Mouse (Mus musculus): Measurements from ENCODE around the gene Bpgm.

Gene Bpgm

DNA sequence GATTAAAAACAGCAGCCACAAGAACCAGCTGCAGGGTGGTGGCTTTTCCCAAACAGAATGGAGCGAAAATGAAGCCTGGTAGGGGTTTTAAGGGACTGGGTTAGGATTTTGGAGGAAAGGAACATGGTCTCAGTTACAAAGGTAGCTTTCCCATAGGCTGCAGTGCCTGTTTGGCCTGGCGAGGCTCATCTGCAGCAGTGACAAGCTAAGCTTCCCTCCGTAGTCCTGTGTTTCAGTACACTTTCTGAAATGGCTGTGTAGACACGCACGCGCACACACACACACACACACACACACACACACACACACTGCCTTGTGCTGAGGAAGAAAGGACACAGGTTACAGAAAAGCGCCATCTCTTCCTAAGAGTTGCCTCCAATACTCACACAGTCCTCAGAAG, 7.8 kb downstream of the Bpgm start:
- DNase-seq (ENCODE audit: low read depth) = no peak

DNA sequence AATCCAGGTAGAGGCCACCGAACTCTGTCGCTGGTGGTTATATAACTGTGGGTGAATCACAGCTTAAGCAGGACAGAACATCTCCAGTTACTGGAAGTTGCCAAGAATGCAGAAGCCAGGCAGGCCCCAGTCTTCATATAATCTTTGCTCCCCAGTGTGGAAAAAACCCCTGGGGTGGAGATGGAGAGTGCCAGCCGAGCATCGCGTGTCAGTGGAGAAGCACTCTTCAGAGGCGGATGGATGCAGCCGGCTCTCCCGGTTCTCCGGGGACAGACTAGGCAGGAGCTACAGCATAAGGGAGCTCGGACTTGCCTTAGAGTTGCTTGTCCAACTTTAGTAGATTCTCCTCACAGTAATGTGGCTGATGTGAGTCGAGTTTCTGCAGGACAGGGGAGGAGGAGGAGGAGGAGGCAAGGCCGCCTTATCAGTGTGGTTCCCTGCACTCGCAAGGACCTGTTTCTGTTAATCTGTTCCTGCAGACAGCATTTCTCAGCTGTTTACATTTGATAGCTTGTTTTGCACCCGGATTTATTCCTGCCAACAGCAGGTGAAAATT, 10.1 kb downstream of the Bpgm start:
- DNase-seq (ENCODE audit: low read depth) = no peak

DNA sequence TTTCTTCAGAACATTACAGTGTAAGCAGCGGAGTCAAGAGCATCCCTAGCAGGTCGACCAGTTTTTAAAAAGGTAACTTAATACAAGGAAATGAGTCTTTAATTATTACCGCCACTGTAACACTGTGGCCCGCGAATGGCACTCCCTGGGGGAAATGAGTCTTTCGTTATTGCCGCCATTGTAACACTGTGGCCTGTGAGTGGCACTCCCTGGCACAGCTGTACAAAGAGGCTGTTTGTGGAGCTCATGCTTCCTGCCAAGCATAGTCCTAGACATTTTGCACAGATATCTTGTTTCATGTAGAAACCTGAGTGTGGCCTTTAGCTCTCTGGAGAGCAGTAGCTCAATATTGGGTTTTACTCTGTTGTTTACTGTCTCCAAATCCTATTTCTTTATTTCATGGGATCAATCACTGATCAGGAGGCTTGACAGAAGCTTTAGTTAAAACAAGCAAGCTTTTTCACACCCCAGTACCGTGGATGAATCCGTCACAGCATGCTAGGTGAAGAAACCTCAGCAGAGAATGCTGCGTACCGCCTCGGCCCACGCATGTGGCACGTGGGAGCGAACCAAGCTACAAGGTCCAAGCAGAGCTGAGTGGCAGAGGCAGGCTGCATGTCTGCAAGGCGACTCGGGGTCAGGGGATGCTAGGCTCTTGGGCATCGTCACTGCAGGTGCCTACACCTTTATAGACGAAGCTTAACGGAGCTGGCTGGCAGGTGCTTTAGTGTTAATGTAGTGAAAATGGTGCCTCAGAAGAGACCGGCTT, 17.5 kb downstream of the Bpgm start:
- DNase-seq (ENCODE audit: low read depth) = no peak

DNA sequence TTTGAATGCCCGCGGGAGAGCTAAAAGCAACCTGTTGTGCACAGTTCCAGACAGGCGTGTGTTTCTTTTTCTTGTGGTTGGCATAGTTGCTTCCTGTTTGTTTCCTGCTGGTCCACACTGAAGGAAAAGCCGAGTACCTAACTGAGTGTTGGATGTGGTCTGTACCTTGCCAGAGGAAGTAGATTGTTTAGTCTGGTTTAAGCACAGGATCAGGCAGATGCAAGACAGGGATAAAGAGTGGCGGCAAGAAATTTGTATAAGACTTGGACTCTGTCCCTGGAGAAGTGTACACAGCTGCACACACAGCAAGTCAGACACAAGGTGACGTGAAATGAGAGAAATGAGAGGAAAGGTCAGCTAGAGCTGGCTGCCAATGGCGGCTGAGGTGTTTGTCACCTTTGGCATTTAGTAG, 19.1 kb downstream of the Bpgm start:
- DNase-seq (ENCODE audit: low read depth) = no peak

DNA sequence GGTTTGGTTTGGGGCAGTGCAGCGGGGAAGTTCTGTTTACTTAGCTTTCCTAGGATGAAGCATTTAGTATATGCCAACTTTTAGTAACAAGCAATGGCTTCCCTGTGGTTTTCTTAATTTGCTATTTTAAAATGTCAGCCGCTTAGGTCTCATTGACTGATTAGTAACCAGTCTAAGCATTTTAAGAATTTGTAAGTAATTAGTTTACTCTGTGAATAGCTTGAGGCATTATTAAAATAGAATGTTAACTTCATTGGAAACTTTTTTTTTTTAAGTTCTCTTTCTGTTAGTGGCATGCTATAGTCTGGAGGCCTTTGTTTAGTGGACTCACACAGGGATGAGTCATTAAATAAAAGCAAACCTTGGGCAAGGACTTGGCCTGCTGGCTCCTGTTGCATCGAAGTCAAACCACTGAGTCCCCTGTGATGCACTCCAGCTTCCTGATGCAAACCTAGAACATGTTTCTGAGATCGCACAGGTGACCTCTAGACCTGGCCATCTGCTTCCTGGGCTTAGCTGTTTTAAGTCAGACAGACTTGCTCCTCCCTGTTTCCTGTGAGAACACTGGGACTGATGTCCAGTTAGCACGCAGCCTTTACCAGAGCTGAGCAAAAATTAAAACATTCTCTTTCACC, 22.1 kb downstream of the Bpgm start:
- DNase-seq (ENCODE audit: low read depth) = peak; percentile 66

DNA sequence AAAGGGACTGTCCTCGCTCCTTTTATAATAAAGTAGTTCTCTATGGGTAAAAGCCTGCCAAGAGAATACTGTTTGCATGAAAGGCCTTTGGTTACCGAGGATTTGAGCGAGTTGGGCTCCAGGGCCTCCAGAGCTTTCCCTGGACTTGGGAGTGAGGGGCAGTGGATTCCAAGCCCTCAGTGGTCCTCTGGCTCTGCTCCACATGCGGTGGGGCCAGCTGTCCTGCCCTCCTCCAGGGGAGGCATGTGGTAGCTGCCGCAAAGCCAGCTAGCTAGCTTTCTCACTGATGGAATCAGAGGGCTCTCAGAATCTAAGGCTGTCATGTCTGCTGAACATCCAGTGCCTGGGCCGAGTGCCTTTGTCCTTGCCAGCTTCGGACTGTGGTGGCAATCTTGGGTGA, 26.3 kb downstream of the Bpgm start:
- no peak for DNase-seq (ENCODE audit: low read depth)

DNA sequence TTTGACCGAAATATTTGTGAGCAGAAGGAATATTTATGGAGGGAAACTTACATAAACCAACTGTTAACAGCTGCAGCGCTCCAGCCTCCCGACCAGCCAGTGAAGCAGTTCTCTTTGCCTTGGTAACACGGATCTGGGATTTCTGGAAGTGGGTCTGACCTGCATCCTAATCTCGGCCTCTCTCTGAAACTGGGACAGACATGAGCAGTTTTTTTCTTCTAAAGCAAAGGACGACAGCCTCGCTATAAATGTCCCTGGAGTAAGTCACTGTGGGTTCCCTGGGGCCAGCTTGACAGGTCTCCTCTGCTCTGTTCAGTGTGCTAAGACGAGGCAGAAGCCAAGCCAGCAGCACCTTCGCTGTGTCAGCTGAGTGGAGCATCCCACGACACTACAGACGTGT, 29.9 kb downstream of the Bpgm start:
- no peak for DNase-seq (ENCODE audit: low read depth)

DNA sequence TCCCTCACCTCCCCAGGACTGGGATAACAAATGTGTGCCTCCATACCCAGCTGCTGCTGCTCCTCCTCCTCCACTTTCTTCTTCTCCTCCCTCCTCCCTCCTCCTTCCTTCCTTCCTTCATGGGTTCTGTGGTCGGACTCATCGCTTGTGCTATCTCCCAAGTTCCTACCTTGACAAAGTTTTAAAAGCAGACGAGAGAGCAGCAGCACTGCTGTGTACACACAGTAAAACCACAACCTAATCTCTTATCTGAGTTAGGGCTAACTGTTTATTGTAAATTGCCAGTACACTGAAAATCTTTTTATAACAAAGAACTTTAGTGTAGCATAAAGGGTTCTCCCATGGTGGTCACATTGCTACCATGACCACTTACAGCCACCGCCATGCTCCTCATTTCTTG, 31.6 kb downstream of the Bpgm start:
- no peak for DNase-seq (ENCODE audit: low read depth)

DNA sequence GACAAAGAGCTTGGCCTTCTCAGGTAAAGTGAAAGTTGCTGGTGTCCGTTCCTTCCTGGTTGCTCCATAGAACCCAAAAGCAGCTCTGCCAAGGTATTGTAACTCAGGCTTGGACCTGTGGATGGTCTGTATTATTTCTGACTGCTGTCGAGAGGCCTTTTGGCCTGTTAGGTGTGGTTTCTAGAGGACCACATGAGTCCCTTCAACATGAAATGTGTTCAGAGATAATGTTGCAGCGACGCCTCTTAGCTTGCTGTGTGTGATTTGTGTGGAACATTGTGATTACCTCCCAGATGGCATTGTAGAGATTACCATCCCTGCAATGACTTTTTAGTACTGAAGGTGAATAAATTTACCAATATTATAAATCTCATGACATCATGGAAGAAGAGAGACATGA, 32.0 kb downstream of the Bpgm start:
- no peak for DNase-seq (ENCODE audit: low read depth)

DNA sequence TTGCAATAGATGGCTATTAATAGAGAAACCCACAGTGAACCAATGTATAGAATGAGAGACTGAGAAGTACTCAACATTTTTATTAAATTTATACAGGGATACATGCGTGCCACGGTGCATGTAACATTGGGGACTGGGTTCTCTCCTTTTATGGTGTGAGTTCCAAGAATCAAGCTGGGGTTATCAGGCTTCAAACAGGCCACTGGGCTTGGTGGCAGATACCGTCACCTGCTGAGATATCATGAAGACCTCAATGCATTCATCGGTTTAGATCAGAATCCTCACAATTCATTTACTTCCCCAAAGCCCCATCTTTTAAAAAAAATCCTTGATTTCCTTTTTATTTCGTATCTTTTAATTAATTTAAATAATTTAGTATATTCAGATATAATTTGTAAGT, 34.3 kb downstream of the Bpgm start:
- no peak for DNase-seq (ENCODE audit: low read depth)

DNA sequence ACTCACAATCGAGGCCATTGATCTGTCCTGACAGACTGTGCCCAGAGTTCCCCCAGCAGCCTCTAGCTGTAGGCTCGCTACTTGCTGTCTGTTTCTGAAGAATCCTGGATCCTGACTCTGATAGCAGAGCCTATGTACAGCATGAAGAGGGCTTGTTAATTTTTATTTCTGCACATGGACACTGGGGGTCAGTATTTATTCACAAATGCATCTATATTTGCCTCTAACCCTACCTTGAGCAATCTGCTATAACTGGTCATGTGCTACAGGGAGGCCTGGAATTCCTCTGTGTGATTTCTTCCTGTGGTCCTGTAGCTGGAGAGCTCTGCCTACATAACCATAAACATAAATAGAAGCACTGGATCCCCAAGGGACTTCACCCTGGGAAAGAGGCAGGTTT, 35.4 kb downstream of the Bpgm start:
- DNase-seq (ENCODE audit: low read depth) = no peak

DNA sequence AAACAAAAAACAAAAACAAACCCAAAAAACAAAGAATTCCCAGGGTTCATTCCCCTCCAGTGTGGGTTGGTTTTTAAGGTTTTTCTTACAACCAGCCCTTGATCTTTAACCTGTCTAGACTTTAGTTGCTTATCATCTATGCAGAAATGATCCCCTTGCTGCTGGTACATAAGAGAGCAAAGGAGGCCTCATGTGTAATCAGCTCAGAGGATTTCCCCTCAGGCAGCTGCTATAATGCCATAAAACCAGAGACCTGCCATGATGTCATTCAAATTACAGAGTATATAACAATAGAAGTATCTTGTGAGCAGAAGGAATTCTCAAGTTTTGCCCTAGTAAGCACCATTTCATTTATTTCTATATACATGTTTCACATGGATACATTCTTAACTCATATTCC, 36.7 kb downstream of the Bpgm start:
- DNase-seq (ENCODE audit: low read depth) = no peak

DNA sequence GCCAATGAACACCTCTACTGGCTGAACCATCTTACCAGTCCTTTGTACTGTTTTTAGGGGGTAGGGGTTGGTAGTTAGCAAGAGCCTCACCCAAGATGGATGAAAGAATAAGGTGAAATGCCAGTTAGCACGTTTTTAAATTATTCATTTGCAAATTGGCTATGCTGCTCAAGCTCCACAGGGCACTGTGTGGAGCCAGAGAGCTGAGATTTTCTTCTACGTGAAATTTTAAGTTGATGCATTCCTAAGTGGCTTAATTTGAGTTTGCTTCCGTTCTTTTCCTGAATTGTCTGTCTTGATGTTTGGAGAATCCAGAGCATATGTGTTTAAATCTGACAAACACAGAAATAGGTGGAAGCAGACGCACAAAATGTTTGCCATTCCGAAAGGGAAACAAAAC, 38.6 kb downstream of the Bpgm start:
- peak; percentile 59 for DNase-seq (ENCODE audit: low read depth)

DNA sequence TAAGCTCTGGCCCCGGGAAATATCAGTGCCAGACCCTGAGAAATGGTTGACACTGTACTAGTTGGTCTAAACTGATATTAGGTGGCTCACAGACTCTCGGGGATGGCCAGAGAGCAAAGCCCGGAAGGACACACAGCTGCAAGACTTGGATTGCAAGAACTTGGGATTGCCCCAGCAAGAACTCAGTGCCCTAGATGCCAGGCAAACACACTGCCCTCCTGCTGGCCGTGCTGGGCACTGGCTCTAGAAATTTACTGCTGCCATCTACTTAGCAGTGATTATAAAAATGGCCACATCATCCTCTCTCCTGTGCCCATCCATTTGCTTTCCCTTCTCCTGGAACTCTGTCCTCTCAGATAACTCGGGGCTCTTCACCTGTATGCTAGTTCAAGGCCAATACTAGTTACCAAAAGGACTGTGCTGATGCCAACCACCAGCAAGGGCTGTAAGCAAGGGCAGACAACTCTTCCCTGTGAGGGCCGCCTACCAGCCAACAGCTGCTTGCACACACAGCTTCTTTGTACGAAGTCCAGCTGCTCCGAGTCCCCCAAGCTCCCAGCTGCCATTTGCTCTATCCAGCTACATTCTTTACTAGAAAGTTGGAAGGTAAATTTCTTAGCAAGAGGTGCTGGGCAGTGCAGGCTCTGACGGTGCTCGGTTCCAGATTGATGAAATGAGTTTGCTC, 39.2 kb downstream of the Bpgm start:
- DNase-seq (ENCODE audit: low read depth) = no peak

DNA sequence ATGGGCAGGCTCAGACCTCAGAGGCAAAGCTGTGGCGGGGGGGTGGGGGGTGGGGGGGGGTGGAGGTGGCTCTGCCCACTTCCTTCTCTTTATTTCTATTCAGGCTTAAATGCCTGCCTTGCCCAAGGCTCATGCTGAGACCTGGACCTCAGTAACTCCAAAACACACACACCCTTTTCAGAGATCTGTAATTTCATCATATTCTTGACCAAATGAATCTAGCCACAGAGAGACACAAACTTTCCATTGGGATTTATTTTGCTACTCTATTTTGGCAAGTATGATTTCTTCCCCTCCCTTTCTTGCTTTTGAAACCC, 39.7 kb downstream of the Bpgm start:
- DNase-seq (ENCODE audit: low read depth) = no peak

DNA sequence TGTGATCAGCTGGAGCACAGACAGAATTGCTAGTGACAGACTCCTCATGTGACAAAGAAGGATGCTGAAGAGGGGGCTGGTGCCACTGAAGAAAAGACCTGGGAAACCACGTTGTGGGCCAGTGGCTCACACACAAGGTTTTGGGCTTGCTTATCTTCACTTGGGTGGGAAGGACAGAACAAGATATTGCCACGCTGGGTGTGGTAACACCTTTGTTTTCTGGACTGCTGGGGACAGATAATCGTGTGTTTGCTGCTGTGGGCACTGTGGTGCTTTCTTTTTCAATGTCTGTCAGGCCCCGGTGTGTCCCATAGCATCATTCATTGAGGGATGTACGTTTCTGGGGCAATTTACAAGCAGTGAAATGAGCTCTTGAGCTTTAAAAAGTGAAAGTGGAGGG, 41.7 kb downstream of the Bpgm start:
- no peak for DNase-seq (ENCODE audit: low read depth)

DNA sequence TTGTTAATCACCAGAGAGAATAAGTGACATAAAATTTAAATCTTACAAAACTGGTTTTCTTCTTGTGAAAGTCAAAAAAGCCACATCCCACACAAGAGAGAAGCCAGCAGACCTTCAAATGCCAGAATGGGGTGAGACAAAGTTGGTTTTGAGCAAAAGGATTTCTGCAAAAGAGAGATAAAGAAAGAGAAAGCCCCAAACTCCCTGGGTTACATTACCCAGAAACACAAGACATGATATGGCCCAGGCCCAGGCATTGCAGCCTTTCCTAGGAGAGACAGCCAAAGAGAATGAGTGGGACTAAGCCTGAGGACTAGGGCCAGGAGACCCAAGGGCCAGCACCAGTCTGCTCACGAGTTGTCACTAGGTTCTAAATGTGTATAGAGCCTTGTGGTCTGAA, 43.1 kb downstream of the Bpgm start:
- no peak for DNase-seq (ENCODE audit: low read depth)

DNA sequence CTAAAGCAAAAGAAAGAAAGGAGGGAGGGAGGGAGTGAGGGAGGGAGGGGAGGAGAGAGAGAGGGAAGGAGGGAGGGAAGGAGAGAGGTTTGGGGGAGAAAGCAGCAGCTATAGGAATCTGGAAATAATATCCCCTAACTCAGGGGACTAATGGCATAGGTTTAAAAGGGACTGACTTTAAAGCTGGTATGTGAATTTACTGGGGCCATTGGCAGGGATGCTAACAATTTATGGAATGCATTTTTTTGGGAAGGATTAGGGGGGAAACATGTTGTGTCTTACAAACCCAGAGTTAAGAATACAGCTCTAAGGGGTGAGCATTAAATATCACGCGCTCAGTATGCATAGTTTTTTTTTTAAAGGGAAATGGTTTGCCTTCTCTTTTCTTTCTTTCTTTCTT, 44.5 kb downstream of the Bpgm start:
- DNase-seq (ENCODE audit: low read depth) = no peak

DNA sequence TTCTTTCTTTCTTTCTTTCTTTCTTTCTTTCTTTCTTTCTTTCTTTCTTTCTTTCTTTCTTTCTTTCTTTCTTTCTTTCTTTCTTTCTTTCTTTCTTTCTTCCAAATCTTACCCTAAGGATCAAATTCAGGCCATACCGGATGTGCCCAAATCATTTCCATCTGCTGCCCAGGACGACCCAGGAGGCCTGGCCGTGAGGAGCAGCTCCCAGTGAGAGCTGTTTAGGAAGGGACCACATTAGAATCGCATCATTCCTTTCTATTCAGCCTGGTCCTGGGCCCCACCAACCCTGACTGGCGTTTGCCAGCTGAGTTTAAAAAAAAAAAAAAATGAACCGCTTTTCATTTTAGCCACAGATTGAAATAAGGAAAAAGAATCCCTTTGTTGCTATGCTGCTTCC, 44.9 kb downstream of the Bpgm start:
- DNase-seq (ENCODE audit: low read depth) = no peak

DNA sequence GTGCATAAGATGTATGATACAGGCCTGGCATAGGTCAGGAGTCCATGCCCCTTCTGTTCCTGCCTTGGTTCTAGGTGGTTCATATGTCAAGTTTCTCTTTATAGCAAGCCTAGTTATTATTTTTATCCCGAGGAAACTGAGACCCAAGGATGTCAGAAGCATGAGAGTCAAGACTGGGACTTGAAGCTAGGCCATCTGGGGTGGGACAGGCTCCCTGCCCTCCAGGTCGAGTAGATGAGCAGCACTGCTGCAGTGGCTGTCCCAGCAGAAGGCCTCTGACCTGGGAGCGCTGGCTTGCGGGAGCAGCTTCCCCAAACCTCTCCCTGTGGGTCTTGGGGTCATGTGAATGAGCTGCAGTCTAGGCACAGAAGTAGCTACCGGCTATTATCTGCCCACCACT, 47.5 kb downstream of the Bpgm start:
- no peak for DNase-seq (ENCODE audit: low read depth)

DNA sequence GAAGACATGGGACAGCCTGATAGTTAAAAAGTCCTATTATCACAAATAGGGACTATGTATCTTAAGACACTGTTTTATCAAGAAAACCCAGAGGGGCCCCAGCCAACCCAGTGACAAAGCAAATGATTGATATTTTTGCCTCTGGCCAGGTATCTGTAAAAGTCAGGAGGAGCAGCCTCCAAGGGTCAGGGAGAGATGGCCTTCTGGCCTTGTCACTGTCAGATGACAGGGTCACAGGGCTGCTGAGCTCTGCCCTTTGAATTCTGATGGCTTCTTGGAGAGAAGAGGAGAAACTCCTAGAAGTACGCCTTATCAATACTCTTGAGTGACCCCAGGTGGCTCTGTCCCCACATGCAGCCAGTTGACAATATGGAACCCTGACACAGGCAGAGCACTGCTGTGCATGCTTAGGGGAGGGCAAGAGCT, 49.5 kb downstream of the Bpgm start:
- DNase-seq (ENCODE audit: low read depth) = no peak

DNA sequence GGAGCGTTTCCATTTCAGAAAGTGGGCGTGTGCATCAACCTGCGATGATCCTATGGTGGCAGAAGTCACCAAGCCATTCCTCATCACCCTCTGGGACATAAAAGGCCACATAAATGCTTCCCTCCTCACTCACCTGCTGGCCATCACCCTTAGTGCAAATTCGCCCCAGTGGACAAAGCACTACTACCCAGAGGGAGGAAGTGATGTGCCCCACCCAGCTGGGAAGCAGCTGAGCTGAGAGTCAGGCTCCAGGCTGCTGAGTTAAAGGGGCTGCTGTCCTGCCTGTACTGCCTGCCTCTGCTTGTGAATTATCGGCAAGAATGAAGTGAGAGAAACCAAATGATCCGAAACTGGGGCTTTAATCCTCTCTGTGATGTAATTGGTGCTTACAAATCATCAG, 49.9 kb downstream of the Bpgm start:
- no peak for DNase-seq (ENCODE audit: low read depth)

DNA sequence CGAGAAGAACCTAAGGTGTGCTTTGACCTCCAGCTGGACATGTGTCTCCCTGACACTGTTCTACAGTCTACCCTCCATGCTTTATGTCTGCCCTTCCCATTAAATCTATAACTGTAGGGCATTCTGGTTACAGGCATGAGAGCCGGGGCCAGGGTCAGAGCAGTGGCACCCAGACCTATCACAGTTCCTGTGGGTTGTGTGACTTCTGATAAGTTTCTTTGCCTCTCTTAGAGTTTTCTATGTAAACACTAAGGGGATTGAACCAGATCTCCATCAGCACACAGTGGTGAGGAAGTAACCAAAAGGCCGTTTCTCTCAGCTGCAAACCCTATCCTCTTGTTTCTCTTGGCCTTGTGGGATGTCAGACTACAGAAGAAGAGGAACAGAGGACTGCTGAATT, 50.4 kb downstream of the Bpgm start:
- no peak for DNase-seq (ENCODE audit: low read depth)

All from fibroblast of lung, adult 2 months (primary cell).